In genomic region chr15:36916998-36917397, GRCm38 (mm10) we compare ENCODE assay signal across 24 mouse cellular contexts.
"Had no signal": no experiment of that assay in that cellular context is flagged by ENCODE, and none has a peak within 500 bp of the region (broad histone marks: within the 10 kb centered on the region; RNA-seq: fewer than 3 reads in every experiment).

No protein-coding gene starts in this region.

- H3K4me3 ChIP-seq: layer of hippocampus, adult 2 months; limb, embryonic 10.5 days; limb, embryonic 13.5 days; liver, embryonic 12.5 days; liver, embryonic 15.5 days; lung, embryonic 15.5 days; midbrain, embryonic 12.5 days; midbrain, embryonic 15.5 days; neural tube, embryonic 12.5 days; neural tube, embryonic 15.5 days; stomach, embryonic 15.5 days had no signal

- H3K36me3 ChIP-seq: limb, embryonic 10.5 days; limb, embryonic 13.5 days; liver, embryonic 12.5 days; liver, embryonic 15.5 days; lung, embryonic 15.5 days; midbrain, embryonic 12.5 days; midbrain, embryonic 15.5 days; neural tube, embryonic 12.5 days; neural tube, embryonic 15.5 days; stomach, embryonic 15.5 days had no signal

- H3K9me3 ChIP-seq: limb, embryonic 10.5 days; liver, embryonic 12.5 days; liver, embryonic 15.5 days; lung, embryonic 15.5 days; midbrain, embryonic 12.5 days; midbrain, embryonic 15.5 days; neural tube, embryonic 12.5 days; neural tube, embryonic 15.5 days; stomach, embryonic 15.5 days had no signal

- ATAC-seq: liver, embryonic 12.5 days; midbrain, embryonic 15.5 days had no signal

- H3K9ac ChIP-seq: limb, embryonic 13.5 days; liver, embryonic 12.5 days; liver, embryonic 15.5 days; lung, embryonic 15.5 days; midbrain, embryonic 12.5 days; midbrain, embryonic 15.5 days; neural tube, embryonic 12.5 days; neural tube, embryonic 15.5 days; stomach, embryonic 15.5 days had no signal

- H3K27me3 ChIP-seq: liver, embryonic 12.5 days; liver, embryonic 15.5 days; lung, embryonic 15.5 days; midbrain, embryonic 12.5 days; midbrain, embryonic 15.5 days; neural tube, embryonic 12.5 days; neural tube, embryonic 15.5 days; stomach, embryonic 15.5 days had no signal

- H3K4me1 ChIP-seq: lung, embryonic 15.5 days; midbrain, embryonic 12.5 days; neural tube, embryonic 12.5 days; stomach, embryonic 15.5 days had no signal

- H3K27ac ChIP-seq: kidney, postnatal 0 days; layer of hippocampus, adult 2 months; limb, embryonic 10.5 days; limb, embryonic 13.5 days; liver, embryonic 12.5 days; liver, embryonic 15.5 days; lung, embryonic 15.5 days; midbrain, embryonic 12.5 days; midbrain, embryonic 15.5 days; neural tube, embryonic 12.5 days; neural tube, embryonic 15.5 days; stomach, embryonic 15.5 days had no signal

- DNase-seq: kidney, adult 2 months; kidney, postnatal 25 days; layer of hippocampus, adult 9-11 months; liver; lung, adult 18-20 months; lung, postnatal 14 days; lung, postnatal 4 days; retina, postnatal 1 day; right cerebral cortex, postnatal 25 days; spleen, adult 18-20 months; thymus, adult 18-20 months; thymus, postnatal 14 days had no signal

- H3K4me2 ChIP-seq: limb, embryonic 13.5 days; liver, embryonic 12.5 days; liver, embryonic 15.5 days; lung, embryonic 15.5 days; midbrain, embryonic 12.5 days; midbrain, embryonic 15.5 days; neural tube, embryonic 12.5 days; neural tube, embryonic 15.5 days; stomach, embryonic 15.5 days had no signal
